9 mouse cellular contexts compared by ENCODE assay signal in genomic region chr2:19909171-19909899, GRCm38 (mm10). TPM values are rescaled to one million over a fixed set of nuclear protein-coding genes. Genes with fewer than 3 reads are reported as not detected.
A peak's percentile ranks its signal among the peaks of the same experiment; 100 is the strongest.
DNase-seq lines count a peak whose midpoint lies in the region; ATAC-seq and TF ChIP-seq lines count a peak whose summit lies in the region.
"Had no signal": no experiment of that assay in that cellular context is flagged by ENCODE, and none has a peak within 500 bp of the region (broad histone marks: within the 10 kb centered on the region; RNA-seq: fewer than 3 reads in every experiment).

Gene Etl4, plus strand, starts transcription at chr2:19909780.

- H3K9ac ChIP-seq in embryonic facial prominence, embryonic 11.5 days (replicated peaks; ENCODE audit: low read length) = peak within 1 kb of the TSS; percentile 34; the same call in 1 of the 2 replicates
- no peak within 1 kb of the TSS for H3K9ac ChIP-seq in intestine, postnatal 0 days (ENCODE audit: low read depth, low read length)
- 0 out of 2 replicates have a peak within 1 kb of the TSS, but pooled peaks have one; percentile 31 for H3K9ac ChIP-seq in limb, embryonic 14.5 days (ENCODE audit: low read depth, low read length, severe bottlenecking)
- peak within 1 kb of the TSS; percentile 38; the same call in 1 of the 2 replicates for H3K9ac ChIP-seq in neural tube, embryonic 11.5 days (ENCODE audit: low read length)

- peak; percentile 54 for TF ChIP-seq CTCF in intestine, postnatal 0 days (IDR thresholded peaks at IDR 0.05; ENCODE audit: low read depth)

- 0% methylated on average over 36 of the region's 37 CpGs for WGBS in embryonic facial prominence, embryonic 11.5 days
- WGBS in intestine, postnatal 0 days = under 1% methylated on average over 37 of the region's 37 CpGs
- WGBS in limb, embryonic 14.5 days = under 1% methylated on average over 26 of the region's 37 CpGs
- under 1% methylated on average over 37 of the region's 37 CpGs for WGBS in neural tube, embryonic 11.5 days

- peak within 1 kb of the TSS; percentile 97 for H3K4me2 ChIP-seq in embryonic facial prominence, embryonic 11.5 days (ENCODE audit: low read depth, low read length)
- H3K4me2 ChIP-seq in intestine, postnatal 0 days (replicated peaks; ENCODE audit: low read depth) = peak within 1 kb of the TSS; percentile 57
- H3K4me2 ChIP-seq in limb, embryonic 14.5 days (replicated peaks; ENCODE audit: low read depth, low read length, severe bottlenecking) = peak within 1 kb of the TSS; percentile 94
- peak within 1 kb of the TSS; percentile 94 for H3K4me2 ChIP-seq in neural tube, embryonic 11.5 days (ENCODE audit: low read depth)

- no peak within 1 kb of the TSS for H3K27ac ChIP-seq in embryonic facial prominence, embryonic 11.5 days (replicated peaks; ENCODE audit: low read depth, low read length)
- no peak within 1 kb of the TSS for H3K27ac ChIP-seq in intestine, postnatal 0 days (ENCODE audit: low read depth, low read length)
- no peak within 1 kb of the TSS for H3K27ac ChIP-seq in limb, embryonic 14.5 days (replicated peaks; ENCODE audit: low read depth, low read length)
- H3K27ac ChIP-seq in neural tube, embryonic 11.5 days (ENCODE audit: low read depth, low read length) = no peak within 1 kb of the TSS

- H3K4me3 ChIP-seq in embryonic facial prominence, embryonic 11.5 days (ENCODE audit: low read depth, low read length) = peak within 1 kb of the TSS; percentile 46
- peak within 1 kb of the TSS; percentile 27 for H3K4me3 ChIP-seq in intestine, postnatal 0 days (ENCODE audit: low read depth, low read length)
- H3K4me3 ChIP-seq in limb, embryonic 14.5 days (replicated peaks; ENCODE audit: low read length) = peak within 1 kb of the TSS; percentile 51
- H3K4me3 ChIP-seq in neural tube, embryonic 11.5 days (ENCODE audit: low read depth, low read length) = peak within 1 kb of the TSS; percentile 44

- H3K36me3 ChIP-seq in embryonic facial prominence, embryonic 11.5 days (replicated peaks; ENCODE audit: control insufficient read depth, insufficient read depth, low read depth, low read length) = no peaks in the 10 kb centered on the region
- H3K36me3 ChIP-seq in intestine, postnatal 0 days (ENCODE audit: control insufficient read depth, insufficient read depth) = no peaks in the 10 kb centered on the region
- H3K36me3 ChIP-seq in limb, embryonic 14.5 days (ENCODE audit: control insufficient read depth, insufficient read depth, low read length) = no peaks in the 10 kb centered on the region
- H3K36me3 ChIP-seq in neural tube, embryonic 11.5 days (ENCODE audit: control insufficient read depth, insufficient read depth, low read length) = no peaks in the 10 kb centered on the region

- no peaks in the 10 kb centered on the region for H3K4me1 ChIP-seq in embryonic facial prominence, embryonic 11.5 days (ENCODE audit: control insufficient read depth, insufficient read depth, low read length)
- no peaks in the 10 kb centered on the region for H3K4me1 ChIP-seq in intestine, postnatal 0 days (replicated peaks; ENCODE audit: control insufficient read depth, insufficient read depth, low read length)
- 0 out of 2 replicates have a peak, but pooled peaks cover 5% of the 10 kb centered on the region for H3K4me1 ChIP-seq in limb, embryonic 14.5 days (ENCODE audit: control insufficient read depth, insufficient read depth, low read length)
- H3K4me1 ChIP-seq in neural tube, embryonic 11.5 days (ENCODE audit: control insufficient read depth, insufficient read depth, low read length) = no peaks in the 10 kb centered on the region

- DNase-seq in thymus, postnatal 36 days = peak; percentile 4 to 8
- DNase-seq in thymus, postnatal 0 days (ENCODE audit: low spot score) = no peak
- peak; percentile 84 for DNase-seq in embryonic facial prominence, embryonic 11.5 days (ENCODE audit: low spot score)
- peak; percentile 58 for DNase-seq in limb, embryonic 14.5 days (ENCODE audit: low spot score)
- DNase-seq in neural tube, embryonic 11.5 days (ENCODE audit: low spot score) = peak; percentile 81
- no peak for DNase-seq in spleen, adult 12 weeks (ENCODE audit: low spot score)

- peak; percentile 95 for ATAC-seq in embryonic facial prominence, embryonic 11.5 days (replicated peaks; ENCODE audit: insufficient number of reproducible peaks, low FRiP score, low TSS enrichment, low read depth)
- ATAC-seq in granulocyte monocyte progenitor cell, adult 5-6 weeks (replicated peaks; ENCODE audit: poor library complexity, severe bottlenecking) = peak; percentile 25
- ATAC-seq in intestine, postnatal 0 days = 0 out of 2 replicates have a peak, but pooled peaks have one; percentile 22
- peak; percentile 85 for ATAC-seq in limb, embryonic 14.5 days (ENCODE audit: low FRiP score, low read depth)
- peak; percentile 91 for ATAC-seq in neural tube, embryonic 11.5 days (ENCODE audit: insufficient read depth, low FRiP score, low TSS enrichment)

- H3K9me3 ChIP-seq in embryonic facial prominence, embryonic 11.5 days (replicated peaks; ENCODE audit: control insufficient read depth, low read length) = no peaks in the 10 kb centered on the region
- H3K9me3 ChIP-seq in intestine, postnatal 0 days (ENCODE audit: control insufficient read depth) = no peaks in the 10 kb centered on the region
- H3K9me3 ChIP-seq in limb, embryonic 14.5 days (ENCODE audit: control insufficient read depth, low read length) = no peaks in the 10 kb centered on the region
- H3K9me3 ChIP-seq in neural tube, embryonic 11.5 days (ENCODE audit: control insufficient read depth, low read length) = no peaks in the 10 kb centered on the region

- TF ChIP-seq POLR2A in limb, embryonic 14.5 days (IDR thresholded peaks at IDR 0.05; ENCODE audit: borderline replicate concordance, extremely low read depth, insufficient read depth, insufficient read length) = no peak

- H3K27me3 ChIP-seq in embryonic facial prominence, embryonic 11.5 days (ENCODE audit: control insufficient read depth, insufficient read depth, low read length) = peaks cover 5% of the 10 kb centered on the region; the same call in 1 of the 2 replicates
- peaks cover 11% of the 10 kb centered on the region; the same call in 1 of the 2 replicates for H3K27me3 ChIP-seq in intestine, postnatal 0 days (replicated peaks; ENCODE audit: control insufficient read depth, insufficient read depth, low read length)
- peaks cover 27% of the 10 kb centered on the region; the same call in 1 of the 2 replicates for H3K27me3 ChIP-seq in limb, embryonic 14.5 days (ENCODE audit: control insufficient read depth, insufficient read depth, low read length)
- peaks cover 16% of the 10 kb centered on the region for H3K27me3 ChIP-seq in neural tube, embryonic 11.5 days (ENCODE audit: control insufficient read depth, insufficient read depth, low read length)

RNA-seq across cellular contexts. Expression of gene Etl4, which starts in this region (rescaled TPM):
- 4.9 and 6.0 TPM in 2 replicates for polyA plus RNA-seq in thymus, postnatal 0 days (2015; fragmentation: Nextera tagmentation; extraction: Ambion mirVana)
- 23.5 and 30.3 TPM in 2 replicates for polyA plus RNA-seq in embryonic facial prominence, embryonic 11.5 days (2014; fragmentation: Nextera tagmentation; extraction: Ambion mirVana)
- total RNA-seq in granulocyte monocyte progenitor cell, adult 5-6 weeks (2014; fragmentation: Nextera tagmentation) = 0.26 and 3.1 TPM in 2 replicates
- total RNA-seq in granulocyte monocyte progenitor cell, adult 5-6 weeks (2017) = 0.82 TPM in 1 of 2 replicates, not detected in the other
- polyA plus RNA-seq in intestine, postnatal 0 days (2015; fragmentation: Nextera tagmentation; extraction: Ambion mirVana) = 16.1 and 17.5 TPM in 2 replicates
- polyA plus RNA-seq in limb, embryonic 14.5 days (2012; rRNA removed) = 44.9 and 49.5 TPM in 2 replicates
- 38.3 and 43.2 TPM in 2 replicates for polyA plus RNA-seq in limb, embryonic 14.5 days (2014; fragmentation: Nextera tagmentation; extraction: Ambion mirVana)
- 19.9 and 21.4 TPM in 2 replicates for polyA plus RNA-seq in neural tube, embryonic 11.5 days (2014; fragmentation: Nextera tagmentation; extraction: Ambion mirVana)
- total RNA-seq: MEL had no signal

Comparison
In these comparisons a context has a peak if more than half of its experiments do, and no peak if none do; other contexts are left out.
1. DNase-seq: peak in thymus, postnatal 36 days (2 of 2), embryonic facial prominence, embryonic 11.5 days (single experiment), limb, embryonic 14.5 days (single experiment) and neural tube, embryonic 11.5 days (single experiment); none in thymus, postnatal 0 days (single experiment) and spleen, adult 12 weeks (single experiment).
2. ATAC-seq: peak in every context shown above with its lines; median percentile 95 in embryonic facial prominence, embryonic 11.5 days; 91 in neural tube, embryonic 11.5 days; 85 in limb, embryonic 14.5 days; 25 in granulocyte monocyte progenitor cell, adult 5-6 weeks; 22 in intestine, postnatal 0 days.
3. Peak in every context shown above with its lines, with median percentiles within 50 percentile points of each other: H3K4me2 ChIP-seq and H3K4me3 ChIP-seq.